Comparison of ENCODE assay signal across 10 mouse cellular contexts in genomic region chr11:117296116-117296499, GRCm38 (mm10).
DNase-seq lines count a peak whose midpoint lies in the region; ATAC-seq lines count a peak whose summit lies in the region.
"Had no signal": no experiment of that assay in that cellular context is flagged by ENCODE, and none has a peak within 500 bp of the region (broad histone marks: within the 10 kb centered on the region; RNA-seq: fewer than 3 reads in every experiment).

No protein-coding gene starts in this region.

- H3K36me3 ChIP-seq in kidney, embryonic 16.5 days (ENCODE audit: insufficient read depth, low read length) = peaks cover 24% of the 10 kb centered on the region
- peaks cover 17% of the 10 kb centered on the region for H3K36me3 ChIP-seq in hindbrain, embryonic 12.5 days
- H3K36me3 ChIP-seq in neural tube, embryonic 12.5 days = peaks cover 11% of the 10 kb centered on the region
- peaks cover 21% of the 10 kb centered on the region for H3K36me3 ChIP-seq in liver, embryonic 12.5 days

- no peak overlapping the region for H3K4me3 ChIP-seq in kidney, embryonic 16.5 days (ENCODE audit: low read length)
- no peak overlapping the region for H3K4me3 ChIP-seq in hindbrain, embryonic 12.5 days
- H3K4me3 ChIP-seq in neural tube, embryonic 12.5 days = no peak overlapping the region
- H3K4me3 ChIP-seq in liver, embryonic 12.5 days = no peak overlapping the region

- H3K4me1 ChIP-seq in kidney, embryonic 16.5 days (ENCODE audit: insufficient read depth, low read length) = peaks cover 40% of the 10 kb centered on the region
- H3K4me1 ChIP-seq in hindbrain, embryonic 12.5 days = peaks cover 28% of the 10 kb centered on the region
- H3K4me1 ChIP-seq in neural tube, embryonic 12.5 days = peaks cover 28% of the 10 kb centered on the region
- peaks cover 16% of the 10 kb centered on the region for H3K4me1 ChIP-seq in liver, embryonic 12.5 days

- 51% methylated on average over 4 of the region's 4 CpGs for WGBS in kidney, embryonic 16.5 days
- 76% methylated on average over 4 of the region's 4 CpGs for WGBS in hindbrain, embryonic 12.5 days
- 58% methylated on average over 4 of the region's 4 CpGs for WGBS in neural tube, embryonic 12.5 days
- WGBS in liver, embryonic 12.5 days (ENCODE audit: insufficient replicate concordance) = 74% methylated on average over 4 of the region's 4 CpGs

- H3K27me3 ChIP-seq in kidney, embryonic 16.5 days (ENCODE audit: insufficient read depth, low read length) = no peaks in the 10 kb centered on the region
- H3K27me3 ChIP-seq in hindbrain, embryonic 12.5 days = no peaks in the 10 kb centered on the region
- H3K27me3 ChIP-seq in neural tube, embryonic 12.5 days (replicated peaks) = no peaks in the 10 kb centered on the region
- no peaks in the 10 kb centered on the region for H3K27me3 ChIP-seq in liver, embryonic 12.5 days (replicated peaks)

- DNase-seq in kidney, postnatal 14 days = no peak
- peak; percentile 67 for DNase-seq in MN1 (ENCODE audit: low spot score)
- no peak for DNase-seq in right cerebral cortex, adult 2 months (ENCODE audit: low spot score in 2 of 2)
- DNase-seq in gastrocnemius, adult 18-20 months (ENCODE audit: low spot score) = no peak
- DNase-seq: heart, postnatal 10 days; lung, adult 18-20 months had no signal

- H3K9me3 ChIP-seq in kidney, embryonic 16.5 days (ENCODE audit: low read length) = no peaks in the 10 kb centered on the region
- no peaks in the 10 kb centered on the region for H3K9me3 ChIP-seq in hindbrain, embryonic 12.5 days (replicated peaks)
- H3K9me3 ChIP-seq in neural tube, embryonic 12.5 days = no peaks in the 10 kb centered on the region
- H3K9me3 ChIP-seq in liver, embryonic 12.5 days (replicated peaks) = no peaks in the 10 kb centered on the region

- no peak overlapping the region for H3K4me2 ChIP-seq in kidney, embryonic 16.5 days (replicated peaks; ENCODE audit: low read depth, low read length)
- H3K4me2 ChIP-seq in hindbrain, embryonic 12.5 days (replicated peaks) = no peak overlapping the region
- no peak overlapping the region for H3K4me2 ChIP-seq in neural tube, embryonic 12.5 days (replicated peaks)
- no peak overlapping the region for H3K4me2 ChIP-seq in liver, embryonic 12.5 days

- H3K9ac ChIP-seq in kidney, embryonic 16.5 days (replicated peaks; ENCODE audit: low read length) = 0 out of 2 replicates have a peak overlapping the region, but pooled peaks have one; percentile 35
- H3K9ac ChIP-seq in hindbrain, embryonic 12.5 days = no peak overlapping the region
- H3K9ac ChIP-seq in neural tube, embryonic 12.5 days = no peak overlapping the region
- H3K9ac ChIP-seq in liver, embryonic 12.5 days = no peak overlapping the region

- peak; percentile 25; the same call in 1 of the 2 replicates for ATAC-seq in kidney, embryonic 16.5 days (ENCODE audit: low FRiP score, low TSS enrichment)
- 0 out of 2 replicates have a peak, but pooled peaks have one; percentile 22 for ATAC-seq in hindbrain, embryonic 12.5 days (ENCODE audit: low FRiP score)
- ATAC-seq in neural tube, embryonic 12.5 days (ENCODE audit: low FRiP score, low read depth) = 0 out of 2 replicates have a peak, but pooled peaks have one; percentile 48
- ATAC-seq in liver, embryonic 12.5 days = no peak

- H3K27ac ChIP-seq in kidney, embryonic 16.5 days (ENCODE audit: low read length) = peak overlapping the region; percentile 54
- peak overlapping the region; percentile 52; the same call in 1 of the 2 replicates for H3K27ac ChIP-seq in hindbrain, embryonic 12.5 days
- no peak overlapping the region for H3K27ac ChIP-seq in neural tube, embryonic 12.5 days
- H3K27ac ChIP-seq in liver, embryonic 12.5 days = no peak overlapping the region

Comparison
In these comparisons a context has a peak if more than half of its experiments do, and no peak if none do; other contexts are left out.
1. H3K27ac ChIP-seq: peak in kidney, embryonic 16.5 days (single experiment) and hindbrain, embryonic 12.5 days (single experiment); none in neural tube, embryonic 12.5 days (single experiment) and liver, embryonic 12.5 days (single experiment).